Mouse (Mus musculus): ENCODE data around the gene Gm11096. TPM values are rescaled to one million over a fixed set of nuclear protein-coding genes. Genes with fewer than 3 reads are reported as not detected.

The Gm11096 gene
- polyA plus RNA-seq (2015; fragmentation: Nextera tagmentation; extraction: Ambion mirVana) = not detected in 2 replicates

DNA sequence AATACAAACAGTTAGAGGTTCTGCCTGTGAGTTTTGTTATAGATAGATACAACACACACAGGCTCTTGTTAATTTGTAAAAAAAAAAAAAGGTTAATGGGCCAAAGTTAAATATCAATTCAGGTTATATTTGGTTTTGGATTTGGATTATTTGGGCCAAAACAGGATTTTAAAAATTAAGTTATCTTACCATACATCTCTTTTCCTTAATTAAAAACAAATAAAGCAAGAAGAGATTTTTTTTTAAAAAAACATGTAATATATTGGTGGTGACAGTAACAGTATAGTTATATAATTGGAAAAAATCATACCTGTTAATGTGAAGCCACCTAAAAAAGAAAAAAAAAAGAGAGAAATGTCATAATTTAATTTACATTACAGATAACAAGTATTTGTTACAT is at the start of gene Gm11096:
Gm11096 (plus strand) TSS at position 301 of the 400 bp plus-strand sequence.
- no peak for ATAC-seq (ENCODE audit: low FRiP score)
- peaks cover 12% of the 10 kb centered on the region; the same call in 1 of the 2 replicates for H3K36me3 ChIP-seq
- H3K27me3 ChIP-seq (replicated peaks) = no peaks in the 10 kb centered on the region
- no peak within 1 kb of the TSS for H3K4me2 ChIP-seq
- no peak within 1 kb of the TSS for H3K4me3 ChIP-seq (replicated peaks)
- H3K9ac ChIP-seq (replicated peaks) = no peak within 1 kb of the TSS
- H3K4me1 ChIP-seq = no peaks in the 10 kb centered on the region
- H3K27ac ChIP-seq (replicated peaks) = no peak within 1 kb of the TSS
- H3K9me3 ChIP-seq (replicated peaks) = no peaks in the 10 kb centered on the region

- H3K4me1 ChIP-seq = peaks cover 3% of the 10 kb centered on the region; the same call in 1 of the 2 replicates
- H3K27me3 ChIP-seq (replicated peaks) = no peaks in the 10 kb centered on the region
- no peak overlapping the region for H3K9ac ChIP-seq (replicated peaks)
- no peak overlapping the region for H3K27ac ChIP-seq (replicated peaks)
- no peak overlapping the region for H3K4me3 ChIP-seq (replicated peaks)
- WGBS = 80% methylated on average over 4 of the region's 4 CpGs
- no peak overlapping the region for H3K4me2 ChIP-seq
- 0 out of 2 replicates have a peak, but pooled peaks cover 3% of the 10 kb centered on the region for H3K36me3 ChIP-seq
- ATAC-seq (ENCODE audit: low FRiP score) = no peak
- H3K9me3 ChIP-seq (replicated peaks) = no peaks in the 10 kb centered on the region
Observed at GRCm38 (mm10) chr17:81393040-81393439, 48.5 kb upstream of the Gm11096 start.

DNA sequence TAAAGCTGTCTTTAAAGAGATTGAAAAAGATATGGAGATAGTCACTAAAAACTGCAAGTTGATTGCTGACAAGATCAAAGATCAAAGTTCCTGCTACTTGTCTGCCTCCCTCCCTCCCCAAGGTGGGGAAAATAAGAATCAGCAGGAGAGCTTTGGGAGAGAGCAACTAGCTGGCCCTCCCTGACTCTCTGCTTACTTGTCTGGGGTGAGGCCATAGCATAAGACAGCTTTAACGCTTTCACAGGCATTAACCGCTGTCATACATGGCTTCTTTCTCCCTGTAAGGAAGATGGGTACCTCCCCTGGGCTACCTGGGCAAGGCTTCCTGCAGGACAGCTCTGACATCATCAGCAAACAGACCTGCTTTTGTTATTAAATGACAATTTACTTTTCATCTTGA is 47.4 kb upstream of the Gm11096 start:
- H3K27ac ChIP-seq (replicated peaks) = no peak overlapping the region
- no peak overlapping the region for H3K4me3 ChIP-seq (replicated peaks)
- no peak overlapping the region for H3K9ac ChIP-seq (replicated peaks)
- H3K9me3 ChIP-seq (replicated peaks) = no peaks in the 10 kb centered on the region
- no peak for ATAC-seq (ENCODE audit: low FRiP score)
- H3K4me1 ChIP-seq = peaks cover 3% of the 10 kb centered on the region; the same call in 1 of the 2 replicates
- H3K4me2 ChIP-seq = no peak overlapping the region
- 28% methylated on average over 2 of the region's 2 CpGs for WGBS
- H3K36me3 ChIP-seq = no peaks in the 10 kb centered on the region
- H3K27me3 ChIP-seq (replicated peaks) = no peaks in the 10 kb centered on the region

- 48% methylated on average over 1 of the region's 1 CpGs for WGBS
- Histone ChIP-seq H3K27ac (replicated peaks) (no peak overlapping the region), H3K4me3 (replicated peaks) (no peak overlapping the region), H3K9me3 (replicated peaks) (no peaks in the 10 kb centered on the region), H3K36me3 (no peaks in the 10 kb centered on the region), H3K4me2 (no peak overlapping the region), H3K4me1 (peaks cover 15% of the 10 kb centered on the region), H3K9ac (replicated peaks) (no peak overlapping the region), H3K27me3 (replicated peaks) (no peaks in the 10 kb centered on the region)
- no peak for ATAC-seq (ENCODE audit: low FRiP score)
Observed at GRCm38 (mm10) chr17:81397434-81397833, 44.1 kb upstream of the Gm11096 start.

- ATAC-seq (ENCODE audit: low FRiP score) = no peak
- Histone ChIP-seq H3K27me3 (replicated peaks) (no peaks in the 10 kb centered on the region), H3K9ac (replicated peaks) (no peak overlapping the region), H3K4me1 (peaks cover 30% of the 10 kb centered on the region), H3K4me3 (replicated peaks) (no peak overlapping the region), H3K36me3 (no peaks in the 10 kb centered on the region), H3K27ac (replicated peaks) (no peak overlapping the region), H3K9me3 (replicated peaks) (no peaks in the 10 kb centered on the region), H3K4me2 (no peak overlapping the region)
- WGBS = 52% methylated on average over 5 of the region's 5 CpGs
Observed at GRCm38 (mm10) chr17:81400377-81400776, 41.2 kb upstream of the Gm11096 start.

DNA sequence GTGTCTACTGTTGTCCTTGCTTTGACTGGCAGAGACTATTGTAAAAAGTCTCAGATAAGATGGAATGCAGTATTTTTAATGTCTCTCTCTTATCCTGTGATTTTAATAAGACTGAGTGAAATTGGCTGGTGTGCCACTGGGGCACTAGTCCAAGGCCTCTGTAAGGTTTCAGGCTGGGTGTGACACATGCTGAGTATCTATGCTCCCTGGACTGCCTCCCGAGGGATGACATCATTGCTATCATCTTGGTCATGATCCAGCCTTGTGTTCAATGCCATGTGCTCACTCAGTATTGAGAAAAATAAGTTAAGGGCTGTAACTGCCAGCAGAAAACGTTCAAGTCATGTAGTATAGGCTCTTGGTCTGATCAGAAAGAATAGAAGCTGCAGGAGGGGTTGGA is 38.9 kb upstream of the Gm11096 start:
- ATAC-seq (ENCODE audit: low FRiP score) = no peak
- no peaks in the 10 kb centered on the region for H3K27me3 ChIP-seq (replicated peaks)
- H3K4me2 ChIP-seq = no peak overlapping the region

DNA sequence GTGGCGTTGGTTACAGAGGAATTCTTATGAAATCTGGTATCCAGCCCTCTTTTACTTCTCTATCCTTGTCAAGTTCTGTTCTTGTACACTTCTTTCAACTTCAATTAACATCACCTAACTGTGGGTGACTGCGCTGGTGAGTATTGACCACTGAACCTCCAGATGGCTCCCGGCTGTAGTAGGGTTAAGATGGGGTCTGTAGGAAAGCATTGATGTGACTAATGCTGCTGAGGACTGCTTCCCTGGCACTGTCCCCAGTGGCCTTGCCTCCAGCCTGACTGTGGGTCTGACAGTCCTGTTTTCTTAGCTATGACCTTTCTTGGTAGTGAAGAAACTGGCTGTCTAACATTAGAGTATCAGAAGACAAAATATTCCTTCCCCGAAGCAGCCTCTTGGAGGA is 38.4 kb upstream of the Gm11096 start:
- no peak overlapping the region for H3K4me3 ChIP-seq (replicated peaks)
- peaks cover 30% of the 10 kb centered on the region for H3K4me1 ChIP-seq
- H3K36me3 ChIP-seq = peaks cover 13% of the 10 kb centered on the region
- no peak overlapping the region for H3K27ac ChIP-seq (replicated peaks)
- H3K9ac ChIP-seq (replicated peaks) = no peak overlapping the region
- no peaks in the 10 kb centered on the region for H3K27me3 ChIP-seq (replicated peaks)
- H3K4me2 ChIP-seq = no peak overlapping the region
- 90% methylated on average over 4 of the region's 4 CpGs for WGBS
- H3K9me3 ChIP-seq (replicated peaks) = no peaks in the 10 kb centered on the region
- ATAC-seq (ENCODE audit: low FRiP score) = no peak

More for the DNA sequence above, 38.9 kb upstream of the Gm11096 start:
- H3K4me1 ChIP-seq = peaks cover 30% of the 10 kb centered on the region
- no peak overlapping the region for H3K27ac ChIP-seq (replicated peaks)
- no peak overlapping the region for H3K4me3 ChIP-seq (replicated peaks)
- no peak overlapping the region for H3K9ac ChIP-seq (replicated peaks)
- H3K9me3 ChIP-seq (replicated peaks) = no peaks in the 10 kb centered on the region
- 60% methylated on average over 2 of the region's 2 CpGs for WGBS
- H3K36me3 ChIP-seq = peaks cover 8% of the 10 kb centered on the region

DNA sequence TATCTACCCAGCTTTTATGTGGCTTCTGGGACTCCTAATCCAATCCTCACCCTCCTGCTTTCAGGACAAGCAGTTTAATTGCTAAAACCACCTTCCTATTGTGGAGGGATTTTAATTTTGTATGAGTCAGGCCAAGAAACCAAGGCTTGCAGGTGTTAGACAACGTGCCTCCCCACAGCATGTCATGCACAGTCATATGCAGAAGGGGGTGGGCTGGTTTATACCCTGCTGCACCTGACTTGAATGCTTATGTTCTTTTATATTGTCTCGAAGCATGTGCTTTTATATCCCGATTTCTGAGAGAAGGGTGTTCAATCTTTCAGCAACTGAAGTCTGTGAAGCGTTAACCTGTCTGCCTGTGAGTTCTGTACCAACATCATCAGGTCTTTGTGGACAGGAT is 37.3 kb upstream of the Gm11096 start:
- peak; percentile 72 for ATAC-seq (ENCODE audit: low FRiP score)
- Histone ChIP-seq H3K4me3 (replicated peaks) (no peak overlapping the region), H3K36me3 (peaks cover 16% of the 10 kb centered on the region), H3K27me3 (replicated peaks) (no peaks in the 10 kb centered on the region), H3K9me3 (replicated peaks) (no peaks in the 10 kb centered on the region), H3K4me1 (peaks cover 30% of the 10 kb centered on the region), H3K9ac (replicated peaks) (no peak overlapping the region), H3K27ac (replicated peaks) (peak overlapping the region; percentile 56; the same call in 1 of the 2 replicates), H3K4me2 (no peak overlapping the region)
- WGBS = 35% methylated on average over 4 of the region's 4 CpGs

GRCm38 (mm10) chr17:81412736-81413135 is 28.8 kb upstream of the Gm11096 start:
- Histone ChIP-seq H3K27ac (replicated peaks) (no peak overlapping the region), H3K36me3 (peaks cover 8% of the 10 kb centered on the region), H3K4me2 (no peak overlapping the region), H3K9ac (replicated peaks) (no peak overlapping the region), H3K9me3 (replicated peaks) (no peaks in the 10 kb centered on the region), H3K27me3 (replicated peaks) (no peaks in the 10 kb centered on the region), H3K4me1 (no peaks in the 10 kb centered on the region), H3K4me3 (replicated peaks) (no peak overlapping the region)
- 92% methylated on average over 4 of the region's 4 CpGs for WGBS
- no peak for ATAC-seq (ENCODE audit: low FRiP score)

DNA sequence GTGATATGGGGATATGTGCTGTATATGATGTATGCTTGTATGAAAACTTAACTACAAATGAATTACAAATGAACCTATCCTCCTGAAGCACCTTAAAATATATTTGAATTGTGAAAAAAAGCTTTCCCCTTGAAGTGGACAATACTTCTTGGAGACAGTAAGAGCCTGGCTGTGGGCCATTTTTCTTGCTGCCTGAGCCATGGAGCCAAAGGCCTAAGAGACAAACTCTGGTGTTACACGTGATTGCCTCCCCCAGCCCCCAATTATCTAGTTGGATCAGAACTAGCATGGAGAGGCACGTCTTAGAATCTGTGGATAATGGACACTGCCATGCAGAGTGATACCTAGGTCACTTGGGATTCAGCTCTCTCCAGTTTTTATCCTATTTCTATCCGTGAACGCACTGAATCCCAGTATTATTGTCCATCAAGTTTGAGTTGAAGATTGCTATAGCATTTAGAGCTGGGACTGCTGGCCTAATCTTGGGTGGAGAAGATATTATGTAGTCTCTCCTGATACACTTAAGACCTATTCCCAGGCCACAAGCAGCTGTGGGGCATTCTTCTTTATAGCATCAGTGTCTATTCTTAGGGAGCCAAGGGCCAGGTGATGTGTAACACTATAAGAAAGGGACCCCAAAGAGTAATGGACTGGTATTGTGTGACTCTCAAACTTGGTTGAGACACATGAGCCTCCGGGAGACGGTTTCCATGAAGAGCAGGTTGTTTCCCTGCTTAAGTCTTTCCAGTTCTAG is 25.0 kb upstream of the Gm11096 start:
- H3K36me3 ChIP-seq = peaks cover 2% of the 10 kb centered on the region; the same call in 1 of the 2 replicates
- no peak for ATAC-seq (ENCODE audit: low FRiP score)
- H3K9me3 ChIP-seq (replicated peaks) = no peaks in the 10 kb centered on the region
- WGBS = 86% methylated on average over 6 of the region's 6 CpGs
- H3K4me1 ChIP-seq = 0 out of 2 replicates have a peak, but pooled peaks cover 5% of the 10 kb centered on the region
- H3K4me3 ChIP-seq (replicated peaks) = no peak overlapping the region
- no peaks in the 10 kb centered on the region for H3K27me3 ChIP-seq (replicated peaks)
- H3K9ac ChIP-seq (replicated peaks) = no peak overlapping the region
- H3K27ac ChIP-seq (replicated peaks) = no peak overlapping the region
- no peak overlapping the region for H3K4me2 ChIP-seq

DNA sequence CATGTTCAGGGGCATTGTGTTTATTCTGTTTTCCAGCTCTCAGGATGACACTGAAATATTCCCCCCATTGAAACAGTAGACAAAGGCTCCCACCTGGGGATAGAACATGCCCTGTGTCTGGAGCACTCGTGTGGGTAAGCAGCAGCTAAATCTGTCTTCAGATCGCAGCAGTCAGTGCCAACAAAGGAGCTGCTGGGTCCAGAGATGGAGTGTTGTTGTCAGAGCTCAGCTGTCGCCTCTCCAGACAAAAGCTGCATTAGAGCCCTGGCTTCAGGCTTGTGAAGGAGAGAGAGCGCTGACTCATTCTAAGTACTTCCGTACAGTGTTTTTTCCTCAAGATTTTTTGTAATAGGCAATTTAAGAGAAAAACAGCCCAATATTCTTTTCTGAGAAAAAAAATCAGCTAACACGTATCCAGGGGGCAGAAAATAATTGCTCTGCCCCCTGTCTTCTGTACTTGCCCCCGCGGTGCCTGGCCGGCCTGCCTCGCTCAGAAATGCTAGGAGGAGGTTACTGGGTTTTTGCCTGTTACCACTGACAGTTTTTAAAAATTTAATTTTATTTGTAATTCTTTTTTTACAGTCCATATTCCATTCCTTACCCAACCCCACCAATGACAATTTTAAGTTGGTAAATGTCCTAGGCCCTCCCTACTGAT is 21.6 kb upstream of the Gm11096 start:
- peaks cover 2% of the 10 kb centered on the region; the same call in 1 of the 2 replicates for H3K36me3 ChIP-seq
- H3K4me1 ChIP-seq = peaks cover 22% of the 10 kb centered on the region
- peak overlapping the region; percentile 45 for H3K27ac ChIP-seq (replicated peaks)
- WGBS = 51% methylated on average over 10 of the region's 10 CpGs
- no peaks in the 10 kb centered on the region for H3K9me3 ChIP-seq (replicated peaks)
- no peak overlapping the region for H3K4me2 ChIP-seq
- no peaks in the 10 kb centered on the region for H3K27me3 ChIP-seq (replicated peaks)
- H3K4me3 ChIP-seq (replicated peaks) = no peak overlapping the region
- H3K9ac ChIP-seq (replicated peaks) = no peak overlapping the region
- ATAC-seq (ENCODE audit: low FRiP score) = 0 out of 2 replicates have a peak, but pooled peaks have one; percentile 25

Measured in neural tube, embryonic 15.5 days (tissue).